Mouse (Mus musculus) adrenal gland, postnatal 36 days (tissue): ENCODE results near the gene Slc25a51. TPM values are rescaled to one million over a fixed set of nuclear protein-coding genes. Genes with fewer than 3 reads are reported as not detected.

Experiments
- DNase-seq, 2 experiments: peaks; one replicate each; pipeline ENCODE4 v3.0.0; 2021; ENCODE audit warnings: mixed read lengths in 1 of 2
- total RNA-seq, 2 experiments: library from RNA; stranded (reverse); gene quantifications; 2 replicates each; pipeline ENCODE4 v1.2.3; 2021

The Slc25a51 gene
- total RNA-seq, 2 experiments from 2014 or later = 268 to 422 TPM

GRCm38 (mm10) chr4:45426724-45427457 is 18.3 kb upstream of the Slc25a51 start:
- DNase-seq = no peak

DNA sequence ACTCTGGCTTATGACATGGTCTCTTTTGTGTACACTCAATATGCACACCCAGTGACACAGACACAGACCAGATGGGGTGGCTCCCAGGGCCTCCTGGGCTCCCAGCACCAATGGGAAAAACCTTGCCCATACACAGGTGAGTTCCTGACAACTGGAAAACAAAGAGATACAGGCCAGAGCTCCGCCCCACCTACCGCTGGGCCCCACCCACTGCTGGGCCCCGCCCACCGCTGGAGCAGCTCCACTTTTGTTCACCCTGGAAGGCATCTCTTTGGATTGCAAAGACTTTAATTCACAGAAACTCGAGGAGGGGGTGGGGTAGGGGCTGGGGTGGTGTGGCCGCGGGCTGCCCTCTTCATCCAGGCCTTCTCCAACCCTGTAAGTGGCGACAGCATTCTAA is 14.8 kb upstream of the Slc25a51 start:
- DNase-seq = peak in 1 of 2 experiments; percentile 35

DNA sequence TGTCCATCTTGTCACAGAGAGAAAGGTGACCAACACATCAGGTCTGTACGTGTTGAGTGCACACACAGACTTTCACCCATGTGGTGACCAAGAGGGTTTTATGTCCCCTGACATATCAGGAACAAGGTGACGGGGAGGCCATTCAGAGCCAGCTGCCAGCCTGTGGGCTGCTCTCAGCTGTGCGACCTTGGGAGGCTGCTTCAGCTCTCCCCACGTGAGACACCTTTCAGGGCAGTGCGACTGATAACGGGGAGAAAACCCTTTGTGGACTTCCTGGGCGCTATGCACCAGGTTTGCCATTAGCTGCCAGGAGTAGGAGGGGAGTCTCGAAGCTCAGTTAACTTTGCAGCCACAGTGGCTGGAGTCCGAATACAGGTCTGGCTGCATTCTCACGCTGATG is 14.1 kb upstream of the Slc25a51 start:
- no peak for DNase-seq

DNA sequence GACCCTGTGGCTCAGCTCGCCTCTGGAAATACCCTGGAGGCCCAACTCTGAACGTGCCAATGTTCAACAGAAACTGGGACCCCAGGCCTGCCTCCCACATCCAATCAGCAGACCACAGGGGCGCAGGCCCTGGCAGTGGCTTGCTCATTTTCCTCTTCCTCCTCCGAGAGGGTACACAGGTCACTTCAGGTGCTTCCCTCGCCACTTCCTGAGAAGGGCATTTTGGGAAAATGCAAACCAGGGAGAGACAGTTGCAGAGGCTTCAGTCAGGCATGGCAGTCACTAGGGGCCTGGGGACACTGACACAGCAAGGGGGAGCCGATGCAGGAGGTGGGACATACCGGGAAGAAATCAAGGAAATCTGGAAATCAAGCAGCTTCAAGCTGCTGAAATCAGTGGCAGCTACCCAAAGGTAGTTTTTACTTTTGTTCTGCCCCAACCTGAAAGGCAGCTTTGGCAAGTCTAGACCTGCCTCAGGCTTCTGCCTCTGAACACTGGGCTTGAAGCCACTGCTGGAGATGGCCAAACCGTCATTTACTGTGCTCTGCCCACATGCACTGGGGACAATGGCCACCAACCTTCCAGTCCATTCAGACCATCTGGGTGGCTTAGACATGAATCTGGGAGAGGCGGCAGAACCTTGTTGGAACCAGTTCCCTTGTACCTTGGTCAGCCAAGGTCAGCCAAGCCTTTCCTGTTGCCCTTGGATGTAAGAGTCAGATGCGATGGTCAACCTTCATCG is 13.1 kb upstream of the Slc25a51 start:
- no peak for DNase-seq

- no peak for DNase-seq
These were observed 12.2 kb upstream of the Slc25a51 start for GRCm38 (mm10) chr4:45420733-45421132.

DNA sequence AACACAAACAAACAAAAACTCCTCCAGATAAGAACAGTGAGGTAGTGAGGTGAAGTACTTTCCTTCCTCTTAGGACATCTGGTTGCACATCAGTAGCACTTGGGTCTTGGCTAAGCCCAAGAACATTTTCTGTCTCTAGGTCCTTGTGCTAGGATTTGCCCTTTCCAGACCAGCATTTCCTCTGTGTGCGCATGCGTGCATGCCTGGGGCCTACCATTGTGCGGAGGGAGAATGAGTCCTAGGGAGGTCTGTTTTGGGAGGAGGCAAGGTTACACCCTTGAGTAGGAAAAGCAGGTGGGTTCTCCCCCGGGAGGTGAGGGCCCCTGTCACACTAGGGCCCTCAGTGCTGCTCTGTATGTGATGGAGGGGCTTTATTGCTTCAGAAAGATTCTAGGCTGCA is 10.5 kb upstream of the Slc25a51 start:
- DNase-seq = no peak

- DNase-seq = peak in 1 of 2 experiments; percentile 71
These were observed 9.8 kb upstream of the Slc25a51 start for GRCm38 (mm10) chr4:45418229-45418950.

- no peak for DNase-seq
These were observed 7.7 kb upstream of the Slc25a51 start for GRCm38 (mm10) chr4:45416314-45416713.

DNA sequence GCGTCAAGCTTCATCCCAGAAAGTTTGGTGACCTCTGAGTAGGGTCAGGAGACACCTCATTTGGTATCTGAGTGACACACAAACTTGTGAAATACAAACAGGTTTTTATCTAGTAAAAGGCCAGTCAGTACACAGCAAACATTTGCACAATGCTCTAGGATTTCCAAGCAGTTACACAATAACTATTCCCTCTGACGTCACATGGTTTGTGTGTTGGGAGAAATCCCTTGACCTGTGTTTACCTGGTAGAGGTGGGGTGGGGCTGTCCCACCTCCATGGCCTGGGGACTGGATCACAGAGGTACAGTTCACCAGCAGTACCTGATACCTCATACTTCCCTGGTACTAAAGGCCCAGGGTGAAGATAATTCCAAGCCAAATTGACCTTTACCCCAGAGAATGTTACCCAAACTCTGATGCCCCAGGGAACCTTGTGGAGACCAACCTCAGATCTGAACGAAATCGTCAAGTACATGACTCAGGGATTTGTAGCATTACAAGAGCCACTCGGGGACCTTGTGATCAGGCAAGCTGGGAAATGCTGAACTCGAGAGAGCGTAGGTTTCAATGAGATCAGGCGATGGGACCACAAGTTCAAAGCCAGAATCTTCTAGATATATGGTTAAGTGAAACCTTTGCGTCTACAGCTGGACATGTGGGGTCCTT is 5.2 kb upstream of the Slc25a51 start:
- no peak for DNase-seq

DNA sequence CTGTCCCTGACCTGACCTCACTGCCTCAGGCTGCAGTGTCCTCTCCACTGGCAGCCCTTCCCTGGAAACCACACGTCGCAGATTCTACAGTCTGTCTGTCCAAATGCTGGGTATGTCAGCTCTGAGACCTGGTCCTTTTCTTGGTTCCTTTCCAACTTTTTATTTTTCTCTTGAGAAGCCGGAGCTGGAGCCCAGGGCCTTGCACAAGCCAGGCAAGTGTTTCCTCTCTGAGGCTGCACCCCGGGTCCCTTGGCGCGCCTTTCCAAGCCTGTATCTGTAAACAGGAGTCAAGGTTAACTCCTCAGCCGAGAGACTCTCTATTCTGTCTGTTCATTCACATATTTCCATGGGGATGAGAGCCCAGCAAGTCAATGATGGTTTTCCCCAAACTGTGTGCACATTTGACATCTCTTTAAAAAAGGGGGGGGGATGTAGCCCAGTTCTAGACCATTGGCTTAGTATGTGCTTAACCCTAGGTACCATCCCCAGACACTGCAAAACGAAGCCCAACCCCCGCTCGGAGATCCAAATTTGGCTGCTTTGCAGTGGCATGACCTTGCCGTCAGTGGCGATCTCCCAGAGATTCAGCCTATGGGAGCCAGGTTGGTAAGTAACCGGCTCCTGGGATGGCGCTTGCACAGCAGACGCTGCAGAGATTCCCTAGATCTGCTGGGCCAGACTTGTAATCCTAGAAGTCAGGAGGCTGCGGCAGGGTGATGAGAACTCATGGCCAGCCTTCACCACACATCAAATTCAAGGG is 4.0 kb upstream of the Slc25a51 start:
- DNase-seq = peak in 1 of 2 experiments; percentile 62

GRCm38 (mm10) chr4:45411181-45411790 is 2.7 kb upstream of the Slc25a51 start:
- DNase-seq = peak in 1 of 2 experiments; percentile 1

GRCm38 (mm10) chr4:45409270-45409669 is 704 bp upstream of the Slc25a51 start:
- DNase-seq = peak; percentile 83 to 87

GRCm38 (mm10) chr4:45407703-45408334 is 747 bp downstream of the Slc25a51 start:
- DNase-seq = peak; percentile 64 to 69

- DNase-seq = no peak
These were observed 1.4 kb downstream of the Slc25a51 start for GRCm38 (mm10) chr4:45407001-45407702.

DNA sequence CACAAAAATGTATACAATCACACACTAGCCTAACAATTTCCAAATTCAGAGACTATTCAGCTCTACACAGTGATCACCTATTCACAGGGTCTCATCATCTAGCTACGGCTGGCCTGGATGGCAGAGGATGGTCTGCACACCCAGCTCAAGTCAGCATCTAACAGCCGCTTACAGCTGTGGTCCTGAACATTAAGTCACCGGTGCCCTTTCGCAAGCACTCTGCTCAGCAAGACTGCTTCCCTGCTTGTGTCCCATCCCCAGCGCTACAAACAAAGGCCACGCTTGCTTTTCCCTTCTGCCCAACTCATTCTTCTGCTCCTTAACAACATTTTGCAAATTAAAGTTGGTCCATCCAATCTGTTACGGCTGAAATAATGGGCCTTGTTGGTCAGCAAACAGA is 2.2 kb downstream of the Slc25a51 start:
- DNase-seq = no peak

GRCm38 (mm10) chr4:45405315-45405714 is 3.3 kb downstream of the Slc25a51 start:
- DNase-seq = no peak

DNA sequence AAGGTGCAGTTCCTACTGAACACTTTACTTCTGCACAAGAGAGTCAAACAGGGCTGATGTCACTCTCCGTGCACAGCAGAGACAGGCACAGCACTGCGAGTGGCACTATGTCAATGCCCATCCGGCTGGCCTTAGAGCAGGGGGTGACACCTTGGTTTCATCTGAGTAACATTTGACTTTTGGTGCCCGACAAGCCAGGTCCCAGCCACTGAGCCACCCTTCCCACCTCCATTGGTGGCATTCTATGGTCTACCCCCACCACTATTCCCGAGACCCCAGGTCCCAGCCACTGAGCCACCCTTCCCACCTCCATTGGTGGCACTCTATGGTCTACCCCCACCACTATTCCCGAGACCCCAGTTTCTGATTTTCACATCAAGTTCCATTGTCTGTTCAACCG is 4.5 kb downstream of the Slc25a51 start:
- DNase-seq = no peak

- DNase-seq = no peak
These were observed 5.1 kb downstream of the Slc25a51 start for GRCm38 (mm10) chr4:45403499-45403878.

- no peak for DNase-seq
These were observed 5.6 kb downstream of the Slc25a51 start for GRCm38 (mm10) chr4:45402878-45403498.
